Mouse (Mus musculus): ENCODE results near the gene 6820408C15Rik. TPM values are rescaled to one million over a fixed set of nuclear protein-coding genes. Genes with fewer than 3 reads are reported as not detected.
A peak's percentile ranks its signal among the peaks of the same experiment; 100 is the strongest.

6820408C15Rik gene
- polyA plus RNA-seq (2012; rRNA removed) (0.28 and 0.41 TPM in 2 replicates), polyA plus RNA-seq (2014; fragmentation: Nextera tagmentation; extraction: Ambion mirVana) (0.18 and 0.30 TPM in 2 replicates)

DNA sequence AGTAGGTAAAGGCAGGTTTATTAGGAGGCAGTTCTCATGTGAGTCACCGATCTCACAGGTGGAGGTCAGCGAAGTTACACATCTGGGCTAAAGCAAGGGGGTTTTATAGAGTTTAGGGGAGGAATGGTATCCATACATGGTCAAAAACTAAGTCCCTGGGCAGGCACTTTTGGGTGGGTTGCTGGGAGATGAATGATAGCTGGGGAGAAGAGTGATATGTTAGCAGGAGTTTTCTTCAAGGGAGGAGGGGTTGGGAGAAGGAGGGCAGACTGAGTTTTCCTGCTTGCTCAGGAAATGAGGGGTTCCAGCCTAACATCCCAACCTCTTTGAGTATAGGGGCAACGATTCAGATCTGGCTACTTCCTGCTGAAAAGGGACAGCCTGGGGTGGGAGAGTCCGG, at the start of gene 6820408C15Rik:
Gene 6820408C15Rik, plus strand, starts transcription at position 301 of the 400 bp plus-strand sequence.
- ATAC-seq (ENCODE audit: low FRiP score, low read depth) (no peak), DNase-seq (ENCODE audit: low spot score) (no peak)
- Histone ChIP-seq H3K27me3 (ENCODE audit: control insufficient read depth, insufficient read depth, low read length) (no peaks in the 10 kb centered on the region), H3K4me1 (ENCODE audit: control insufficient read depth, insufficient read depth, low read length) (peaks cover 16% of the 10 kb centered on the region), H3K9me3 (ENCODE audit: control insufficient read depth, low read length) (peaks cover 7% of the 10 kb centered on the region; the same call in 1 of the 2 replicates), H3K27ac (replicated peaks; ENCODE audit: low read depth, low read length) (peak within 1 kb of the TSS; percentile 98), H3K4me2 (replicated peaks; ENCODE audit: low read depth, low read length, severe bottlenecking) (peak within 1 kb of the TSS; percentile 86), H3K4me3 (replicated peaks; ENCODE audit: low read length) (peak within 1 kb of the TSS; percentile 96), H3K36me3 (ENCODE audit: control insufficient read depth, insufficient read depth, low read length) (peaks cover 4% of the 10 kb centered on the region; the same call in 1 of the 2 replicates), H3K9ac (ENCODE audit: low read depth, low read length, severe bottlenecking) (peak within 1 kb of the TSS; percentile 98)
- no peak for TF ChIP-seq POLR2A (IDR thresholded peaks at IDR 0.05; ENCODE audit: borderline replicate concordance, extremely low read depth, insufficient read depth, insufficient read length)
- 19% methylated on average over 4 of the region's 4 CpGs for WGBS

DNA sequence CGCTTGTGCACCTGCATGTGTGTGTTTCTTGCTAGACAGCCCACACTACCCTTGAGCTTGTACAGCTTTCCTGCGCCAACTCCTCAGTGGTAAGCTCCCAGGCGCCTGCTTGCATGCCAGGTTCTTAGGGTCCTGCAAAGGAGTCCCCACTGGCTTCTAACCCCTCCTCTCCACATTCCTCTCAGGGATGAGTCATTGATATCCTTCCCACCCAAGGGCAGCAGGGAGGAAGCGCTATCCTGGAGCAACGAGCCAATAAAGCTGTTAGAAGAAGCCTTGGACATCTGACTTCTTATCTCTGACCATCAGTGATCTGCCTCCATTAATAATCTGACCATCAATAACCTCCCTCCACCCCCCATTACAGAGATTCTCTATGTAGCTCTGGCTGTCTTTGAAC, 47.5 kb upstream of the 6820408C15Rik start:
- Histone ChIP-seq H3K36me3 (ENCODE audit: control insufficient read depth, insufficient read depth, low read length) (no peaks in the 10 kb centered on the region), H3K9ac (ENCODE audit: low read depth, low read length, severe bottlenecking) (no peak overlapping the region), H3K4me1 (ENCODE audit: control insufficient read depth, insufficient read depth, low read length) (no peaks in the 10 kb centered on the region; the same call in 1 of the 2 replicates), H3K27me3 (ENCODE audit: control insufficient read depth, insufficient read depth, low read length) (no peaks in the 10 kb centered on the region), H3K4me2 (replicated peaks; ENCODE audit: low read depth, low read length, severe bottlenecking) (no peak overlapping the region), H3K27ac (replicated peaks; ENCODE audit: low read depth, low read length) (no peak overlapping the region), H3K9me3 (ENCODE audit: control insufficient read depth, low read length) (no peaks in the 10 kb centered on the region), H3K4me3 (replicated peaks; ENCODE audit: low read length) (no peak overlapping the region)
- no peak for ATAC-seq (ENCODE audit: low FRiP score, low read depth)
- DNase-seq (ENCODE audit: low spot score): no peak
- WGBS: 78% methylated on average over 5 of the region's 5 CpGs
- TF ChIP-seq POLR2A (IDR thresholded peaks at IDR 0.05; ENCODE audit: borderline replicate concordance, extremely low read depth, insufficient read depth, insufficient read length): no peak

DNA sequence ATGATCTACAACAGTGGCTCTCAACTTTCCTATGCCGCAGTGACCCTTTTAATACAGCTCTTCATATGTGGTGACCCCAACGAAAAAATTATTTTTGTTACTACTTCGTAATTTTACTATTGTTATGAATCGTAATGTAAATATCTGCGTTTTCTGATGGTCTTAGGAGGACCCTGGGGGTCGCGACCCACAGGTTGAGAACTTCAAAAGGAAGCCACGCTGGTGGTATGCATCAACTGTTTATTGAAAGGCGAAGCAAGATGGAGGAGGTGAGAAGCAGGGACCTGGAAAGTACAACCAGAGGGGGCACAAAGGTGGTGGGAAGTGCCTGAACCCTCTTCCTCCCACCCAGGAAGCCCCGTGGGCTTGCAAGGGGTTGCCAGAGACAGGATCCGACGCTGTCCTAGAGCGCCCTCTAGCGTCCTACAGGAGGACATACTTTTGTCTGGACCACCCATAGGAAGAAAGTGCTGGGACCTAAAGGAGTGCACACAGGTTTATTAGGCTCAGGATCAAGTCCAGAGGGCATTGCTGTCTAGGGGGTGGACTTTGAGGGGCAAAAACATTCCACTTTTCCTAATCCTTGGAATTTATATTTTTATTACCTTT, 46.8 kb upstream of the 6820408C15Rik start:
- H3K9ac ChIP-seq (ENCODE audit: low read depth, low read length, severe bottlenecking): no peak overlapping the region
- H3K27ac ChIP-seq (replicated peaks; ENCODE audit: low read depth, low read length): no peak overlapping the region
- no peaks in the 10 kb centered on the region for H3K9me3 ChIP-seq (ENCODE audit: control insufficient read depth, low read length)
- WGBS: 29% methylated on average over 14 of the region's 14 CpGs
- H3K27me3 ChIP-seq (ENCODE audit: control insufficient read depth, insufficient read depth, low read length): no peaks in the 10 kb centered on the region
- TF ChIP-seq POLR2A (IDR thresholded peaks at IDR 0.05; ENCODE audit: borderline replicate concordance, extremely low read depth, insufficient read depth, insufficient read length): no peak
- no peak overlapping the region for H3K4me3 ChIP-seq (replicated peaks; ENCODE audit: low read length)
- no peaks in the 10 kb centered on the region for H3K36me3 ChIP-seq (ENCODE audit: control insufficient read depth, insufficient read depth, low read length)
- H3K4me1 ChIP-seq (ENCODE audit: control insufficient read depth, insufficient read depth, low read length): no peaks in the 10 kb centered on the region; the same call in 1 of the 2 replicates
- ATAC-seq (ENCODE audit: low FRiP score, low read depth) (no peak), DNase-seq (ENCODE audit: low spot score) (peak; percentile 55)
- no peak overlapping the region for H3K4me2 ChIP-seq (replicated peaks; ENCODE audit: low read depth, low read length, severe bottlenecking)

DNA sequence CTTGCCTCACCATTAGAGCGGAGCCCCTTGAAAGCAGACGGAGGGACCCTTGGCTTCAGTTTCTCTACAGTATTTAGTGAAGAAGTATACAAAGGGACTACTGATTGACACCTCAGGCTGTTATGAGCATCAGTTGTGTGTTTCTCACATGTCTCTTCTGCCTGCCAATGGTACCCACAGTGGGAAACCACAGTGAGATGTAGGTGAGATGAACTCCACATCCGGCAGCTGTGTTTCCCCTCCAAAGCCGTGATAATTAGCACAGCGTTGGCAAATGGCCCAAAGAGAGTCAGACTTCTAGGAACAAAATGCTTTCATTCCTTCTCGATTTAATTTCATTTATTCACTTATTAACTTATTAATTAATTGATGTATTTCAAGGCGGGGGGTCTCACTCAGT, 43.3 kb upstream of the 6820408C15Rik start:
- ATAC-seq (ENCODE audit: low FRiP score, low read depth) (no peak), DNase-seq (ENCODE audit: low spot score) (no peak)
- Histone ChIP-seq H3K27ac (replicated peaks; ENCODE audit: low read depth, low read length) (no peak overlapping the region), H3K4me1 (ENCODE audit: control insufficient read depth, insufficient read depth, low read length) (peaks cover 7% of the 10 kb centered on the region; the same call in 1 of the 2 replicates), H3K36me3 (ENCODE audit: control insufficient read depth, insufficient read depth, low read length) (no peaks in the 10 kb centered on the region), H3K4me2 (replicated peaks; ENCODE audit: low read depth, low read length, severe bottlenecking) (no peak overlapping the region), H3K9me3 (ENCODE audit: control insufficient read depth, low read length) (no peaks in the 10 kb centered on the region), H3K27me3 (ENCODE audit: control insufficient read depth, insufficient read depth, low read length) (no peaks in the 10 kb centered on the region), H3K4me3 (replicated peaks; ENCODE audit: low read length) (no peak overlapping the region), H3K9ac (ENCODE audit: low read depth, low read length, severe bottlenecking) (no peak overlapping the region)
- TF ChIP-seq POLR2A (IDR thresholded peaks at IDR 0.05; ENCODE audit: borderline replicate concordance, extremely low read depth, insufficient read depth, insufficient read length): no peak
- WGBS: 77% methylated on average over 7 of the region's 7 CpGs

DNA sequence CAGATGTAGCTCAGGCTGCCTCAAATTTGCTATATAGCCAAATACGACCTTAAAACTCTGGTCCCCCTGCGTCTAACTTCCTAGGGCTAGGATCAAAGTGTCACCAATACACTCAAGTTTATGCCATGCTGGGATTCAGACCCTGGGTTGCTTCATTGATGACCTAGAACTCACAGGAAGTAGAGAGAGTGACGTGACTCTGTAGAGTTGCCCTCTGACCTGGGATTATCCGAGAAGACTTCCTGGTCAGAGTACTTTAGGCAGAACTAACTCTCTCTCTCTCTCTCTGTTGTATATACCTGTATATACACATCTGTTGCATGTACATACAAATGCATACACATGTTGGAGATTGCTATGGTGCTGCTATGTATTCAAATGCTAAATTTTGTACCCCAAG, 42.7 kb upstream of the 6820408C15Rik start:
- Histone ChIP-seq H3K9me3 (ENCODE audit: control insufficient read depth, low read length) (no peaks in the 10 kb centered on the region), H3K27ac (replicated peaks; ENCODE audit: low read depth, low read length) (no peak overlapping the region), H3K4me3 (replicated peaks; ENCODE audit: low read length) (no peak overlapping the region), H3K36me3 (ENCODE audit: control insufficient read depth, insufficient read depth, low read length) (no peaks in the 10 kb centered on the region), H3K9ac (ENCODE audit: low read depth, low read length, severe bottlenecking) (no peak overlapping the region), H3K4me1 (ENCODE audit: control insufficient read depth, insufficient read depth, low read length) (peaks cover 7% of the 10 kb centered on the region; the same call in 1 of the 2 replicates), H3K27me3 (ENCODE audit: control insufficient read depth, insufficient read depth, low read length) (no peaks in the 10 kb centered on the region), H3K4me2 (replicated peaks; ENCODE audit: low read depth, low read length, severe bottlenecking) (no peak overlapping the region)
- no peak for TF ChIP-seq POLR2A (IDR thresholded peaks at IDR 0.05; ENCODE audit: borderline replicate concordance, extremely low read depth, insufficient read depth, insufficient read length)
- no peak for DNase-seq (ENCODE audit: low spot score)
- WGBS: 53% methylated on average over 4 of the region's 4 CpGs
- ATAC-seq (ENCODE audit: low FRiP score, low read depth): no peak

All from limb, embryonic 14.5 days (tissue).